Mouse (Mus musculus): Measurements from ENCODE around the gene Exoc3l.

GRCm38 (mm10) chr8:105294776-105295175 lies 1.1 kb downstream of the Exoc3l start:
- TF ChIP-seq CTCF (IDR thresholded peaks at IDR 0.05; ENCODE audit: insufficient read depth, low read depth, low read length) (no peak), POLR2A (IDR thresholded peaks at IDR 0.05; ENCODE audit: insufficient read depth, low read depth, low read length) (no peak)
